Mouse (Mus musculus): ENCODE results near the gene BC003965.
"Not testable (repeated sequence)": the region's sequence is repeated elsewhere in the genome, so short reads cannot be mapped to it uniquely, and the experiment has no call there.

The BC003965 gene

GRCm38 (mm10) chr17:25219492-25220295, 35.3 kb downstream of the BC003965 start:
- DNase-seq (ENCODE audit: low read depth), result no peak

DNA sequence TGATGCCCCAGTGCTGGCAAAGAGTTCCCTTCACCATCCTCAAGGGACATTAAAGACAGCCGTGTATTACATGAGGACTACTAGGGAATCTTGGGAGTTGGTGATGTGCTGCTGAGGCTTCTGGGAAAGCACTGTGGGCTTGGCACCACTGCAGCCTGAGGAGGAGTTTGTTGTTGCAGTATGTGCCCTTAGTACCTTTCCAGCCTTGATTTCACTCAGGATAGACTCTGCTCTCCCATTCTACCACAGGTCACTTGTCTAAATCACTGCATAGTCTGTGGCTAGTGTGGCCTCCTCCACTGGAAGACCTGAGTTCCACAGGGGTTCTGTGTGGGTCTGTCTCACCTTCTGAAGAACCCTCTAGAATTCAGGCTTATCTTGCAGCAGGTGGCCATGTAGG, 36.4 kb downstream of the BC003965 start:
- DNase-seq (ENCODE audit: low read depth), result no peak

GRCm38 (mm10) chr17:25221821-25222503, 37.6 kb downstream of the BC003965 start:
- peak; percentile 40 for DNase-seq (ENCODE audit: low read depth)

- not testable (repeated sequence) for DNase-seq (ENCODE audit: low read depth)
Measured at GRCm38 (mm10) chr17:25222504-25222940, 38.2 kb downstream of the BC003965 start.

GRCm38 (mm10) chr17:25222951-25223601, 38.7 kb downstream of the BC003965 start:
- peak; percentile 43 for DNase-seq (ENCODE audit: low read depth)

GRCm38 (mm10) chr17:25224586-25225222, 40.4 kb downstream of the BC003965 start:
- DNase-seq (ENCODE audit: low read depth), result peak; percentile 24

DNA sequence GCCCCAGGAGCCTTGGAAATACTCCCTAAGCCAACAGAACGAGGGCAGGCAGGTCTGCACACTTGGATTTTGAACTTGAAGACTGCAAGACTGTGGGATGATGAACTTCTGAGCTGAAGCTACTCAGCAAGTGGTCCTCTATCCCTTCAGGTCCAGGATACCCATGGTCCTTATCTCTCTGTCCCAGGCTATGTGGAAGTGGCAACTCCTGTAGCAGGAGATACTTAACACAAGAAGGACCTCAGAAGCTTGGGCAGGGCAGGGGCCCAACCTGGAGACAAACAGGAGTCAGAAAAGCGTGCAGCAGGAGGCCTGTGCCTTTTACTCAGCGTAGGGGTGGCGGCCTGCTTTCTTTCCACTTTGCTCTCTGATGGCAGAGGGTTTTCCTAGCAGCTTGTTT, 41.3 kb downstream of the BC003965 start:
- no peak for DNase-seq (ENCODE audit: low read depth)

DNA sequence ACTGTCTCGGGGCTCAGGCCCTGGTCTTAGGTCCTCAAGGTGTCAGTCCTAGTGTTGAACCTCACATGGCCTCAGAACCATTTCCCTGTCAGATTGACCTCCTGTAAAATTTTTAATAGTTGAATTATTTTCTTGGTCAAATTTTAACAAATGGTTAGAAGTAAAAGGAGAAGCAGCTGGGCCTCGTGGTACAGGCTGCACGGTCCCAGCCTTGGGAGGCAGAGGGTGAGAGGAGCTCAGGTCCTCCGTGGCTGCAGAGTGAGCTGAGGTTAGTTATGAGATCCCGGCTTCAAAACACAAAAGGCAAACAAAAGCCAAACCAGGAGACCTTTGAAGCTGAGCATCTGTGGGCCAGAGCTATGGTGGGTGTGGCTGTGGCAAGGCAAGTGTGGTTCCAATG, 43.6 kb downstream of the BC003965 start:
- DNase-seq (ENCODE audit: low read depth), result no peak

DNA sequence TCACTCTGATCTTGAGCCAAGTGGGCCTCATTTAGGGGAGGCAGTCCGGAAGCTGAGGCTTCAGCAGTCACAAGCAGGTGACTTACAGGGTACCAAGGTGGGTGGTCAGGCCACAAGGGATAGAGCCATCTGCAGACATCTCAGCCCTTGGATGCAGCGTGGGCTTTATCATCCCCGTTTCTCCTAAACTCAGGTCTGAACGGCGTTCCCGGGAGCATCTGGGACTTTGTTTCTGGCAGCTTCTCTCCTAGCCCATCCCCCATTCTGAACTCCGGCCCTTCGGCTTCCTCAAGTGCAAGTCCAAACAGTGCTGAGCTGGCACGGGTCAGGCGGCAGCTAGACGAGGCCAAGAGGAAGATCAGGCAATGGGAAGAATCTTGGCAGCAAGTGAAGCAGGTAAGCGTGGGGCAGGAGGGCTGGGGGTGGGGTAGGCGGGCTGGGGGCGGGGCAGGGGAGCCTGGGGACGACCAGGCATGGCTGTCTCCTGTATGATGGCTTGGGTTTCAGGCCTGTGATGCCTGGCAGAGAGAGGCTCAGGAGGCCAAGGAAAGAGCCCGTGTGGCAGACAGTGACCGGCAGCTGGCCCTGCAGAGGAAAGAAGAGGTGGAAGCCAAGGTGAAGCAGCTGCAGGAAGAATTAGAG, 45.8 kb downstream of the BC003965 start:
- not testable (repeated sequence) for DNase-seq (ENCODE audit: low read depth)

DNA sequence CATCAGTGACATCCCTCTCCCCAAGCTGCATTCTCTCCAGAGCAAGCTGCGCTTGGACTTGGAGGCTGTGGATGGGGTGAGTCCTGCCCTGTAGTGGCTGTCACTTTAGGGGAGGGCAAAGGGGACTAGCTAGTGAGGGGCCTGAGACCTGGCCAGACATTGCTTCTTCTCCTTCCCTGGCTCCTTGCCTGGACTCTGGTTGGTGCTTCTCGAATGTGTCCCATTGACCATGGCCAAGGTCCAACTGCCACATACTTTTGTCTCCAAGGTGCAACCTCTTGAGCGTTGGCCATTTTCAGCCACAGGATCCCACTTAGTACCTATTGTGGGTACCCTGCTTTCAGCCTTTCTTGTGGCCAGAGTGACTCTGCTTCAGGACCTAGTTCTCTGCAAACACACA, 46.3 kb downstream of the BC003965 start:
- DNase-seq (ENCODE audit: low read depth), result no peak

DNA sequence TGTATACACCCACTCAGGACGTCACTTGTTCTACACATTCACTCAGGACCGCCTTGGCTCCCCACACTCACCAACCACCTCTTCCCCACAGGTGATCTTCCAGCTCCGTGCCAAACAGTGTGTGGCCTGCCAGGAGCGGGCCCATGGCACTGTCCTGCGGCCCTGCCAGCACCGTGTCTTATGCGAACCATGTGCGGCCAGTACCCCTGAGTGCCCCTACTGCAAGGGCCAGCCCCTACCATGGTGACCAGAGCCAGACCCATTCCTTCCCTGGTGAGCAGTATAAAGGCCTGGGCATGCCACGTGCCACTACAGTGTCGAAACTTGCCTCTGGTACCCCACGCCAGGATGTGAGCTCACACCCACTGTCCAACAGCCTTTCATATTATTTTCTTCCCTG, 47.3 kb downstream of the BC003965 start:
- not testable (repeated sequence) for DNase-seq (ENCODE audit: low read depth)

DNA sequence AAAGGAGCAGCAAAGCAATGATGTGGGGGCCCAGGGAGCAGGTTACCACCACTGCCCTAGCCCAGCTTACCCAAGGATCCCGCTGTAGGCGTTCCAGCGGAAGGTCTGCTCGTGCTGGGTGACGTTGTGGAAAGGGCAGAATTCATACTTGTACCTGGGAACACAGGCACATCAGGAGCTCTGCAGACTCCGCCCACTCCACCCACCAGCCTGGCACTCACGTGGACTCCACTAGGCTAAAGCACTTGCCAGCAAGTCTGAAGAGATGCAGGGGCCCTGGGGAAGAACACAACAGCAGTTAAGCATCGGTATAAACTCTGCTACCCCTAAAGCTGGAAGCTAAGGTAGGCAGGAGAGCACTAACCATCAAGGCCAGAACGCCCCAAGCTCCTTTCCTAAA, 51.3 kb downstream of the BC003965 start:
- DNase-seq (ENCODE audit: low read depth), result no peak
